Mouse (Mus musculus) forebrain, embryonic 14.5 days (tissue): Measurements from ENCODE around the gene Map2k2. TPM values are rescaled to one million over a fixed set of nuclear protein-coding genes. Genes with fewer than 3 reads are reported as not detected.

ENCODE experiments used
- ATAC-seq: fragments of 200-750 bp; cut with Nextera tagmentation; 2 replicates; pipeline ENCODE4 v1.8.0; 2017; ENCODE audit warnings: mild to moderate bottlenecking, moderate library complexity
- DNase-seq: peaks from one replicate; pipeline ENCODE4 v3.0.0-alpha.2; 2015; ENCODE audit warnings: low spot score
- H3K27ac ChIP-seq: fragments of 300-500 bp; sonication (generic); 2 replicates; pipeline ENCODE4 v1.5.1; 2014; ENCODE audit warnings: low read depth, mild to moderate bottlenecking, control low read depth, low read length, moderate library complexity
- H3K27me3 ChIP-seq: fragments of 300-500 bp; sonication (generic); replicated peaks from 2 replicates; pipeline ENCODE4 v1.6.1; 2014; ENCODE audit warnings: low read length, control low read depth, mixed read lengths; ENCODE audit not compliant: control insufficient read depth, insufficient read depth
- H3K36me3 ChIP-seq: fragments of 300-500 bp; sonication (generic); 2 replicates; pipeline ENCODE4 v1.6.1; 2014; ENCODE audit warnings: low read length, control low read depth; ENCODE audit not compliant: control insufficient read depth, insufficient read depth
- H3K4me1 ChIP-seq: fragments of 300-500 bp; sonication (generic); 2 replicates; pipeline ENCODE4 v1.6.1; 2014; ENCODE audit warnings: antibody characterized with exemption, low read length, control low read depth; ENCODE audit not compliant: control insufficient read depth, insufficient read depth
- H3K4me2 ChIP-seq: fragments of 300-500 bp; sonication (generic); 2 replicates; pipeline ENCODE4 v1.6.1; 2014; ENCODE audit warnings: mild to moderate bottlenecking, control low read depth, low read length
- H3K4me3 ChIP-seq: fragments of 300-500 bp; sonication (generic); 2 replicates; pipeline ENCODE4 v1.5.1; 2014; ENCODE audit warnings: low read depth, low read length, control low read depth
- H3K9ac ChIP-seq: fragments of 300-500 bp; sonication (generic); 2 replicates; pipeline ENCODE4 v1.6.1; 2014; ENCODE audit warnings: mild to moderate bottlenecking, low read length, control low read depth, moderate library complexity
- H3K9me3 ChIP-seq: fragments of 300-500 bp; sonication (generic); replicated peaks from 2 replicates; pipeline ENCODE4 v1.6.1; 2016; ENCODE audit warnings: low read length, control low read depth, mixed read lengths; ENCODE audit not compliant: control insufficient read depth
- WGBS: fragments of 180-500 bp; shearing (Covaris S2); extraction: QIAGEN DNeasy Blood & Tissue Kit; methylation state at CpG from one replicate; pipeline ENCODE4 v1.1.7; 2014; 5-methylcytosine and 5-hydroxymethylcytosine counted together
- polyA plus RNA-seq: library from polyadenylated mRNA; unstranded; fragments of >200 nt; fragmentation: Nextera tagmentation; extraction: Ambion mirVana; gene quantifications from 2 replicates; pipeline ENCODE4 v1.2.1, GENCODE M21; 2014

The Map2k2 gene
- polyA plus RNA-seq, 1 experiment from 2014 or later, result 180 TPM

- Histone ChIP-seq H3K9me3 (no peaks in the 10 kb centered on the region), H3K4me3 (no peak overlapping the region), H3K27me3 (no peaks in the 10 kb centered on the region), H3K27ac (no peak overlapping the region), H3K36me3 (no peaks in the 10 kb centered on the region), H3K4me2 (no peak overlapping the region), H3K4me1 (peaks cover 4% of the 10 kb centered on the region; the same call in 1 of the 2 replicates), H3K9ac (no peak overlapping the region)
- ATAC-seq (no peak), DNase-seq (no peak)
- WGBS, result 80% methylated on average over 7 of the region's 7 CpGs
These were observed 15.1 kb upstream of the Map2k2 start for GRCm38 (mm10) chr10:81090621-81091020.

GRCm38 (mm10) chr10:81092465-81093250 is 13.1 kb upstream of the Map2k2 start:
- Histone ChIP-seq H3K4me2 (no peak overlapping the region), H3K9ac (no peak overlapping the region; the same call in 1 of the 2 replicates), H3K27ac (no peak overlapping the region), H3K4me1 (peaks cover 4% of the 10 kb centered on the region; the same call in 1 of the 2 replicates), H3K9me3 (no peaks in the 10 kb centered on the region; the same call in 1 of the 2 replicates), H3K27me3 (no peaks in the 10 kb centered on the region), H3K4me3 (no peak overlapping the region), H3K36me3 (no peaks in the 10 kb centered on the region)
- DNase-seq (no peak), ATAC-seq (no peak)
- WGBS, result 66% methylated on average over 22 of the region's 22 CpGs

GRCm38 (mm10) chr10:81094931-81095678 is 10.6 kb upstream of the Map2k2 start:
- WGBS, result 60% methylated on average over 9 of the region's 9 CpGs
- Histone ChIP-seq H3K4me1 (no peaks in the 10 kb centered on the region), H3K27ac (no peak overlapping the region)

GRCm38 (mm10) chr10:81106113-81106721 is 502 bp downstream of the Map2k2 start:
- ATAC-seq (peak; percentile 90), DNase-seq (peak; percentile 82)
- Histone ChIP-seq H3K27me3 (no peaks in the 10 kb centered on the region), H3K9me3 (no peaks in the 10 kb centered on the region), H3K9ac (peak overlapping the region; percentile 84), H3K4me2 (peak overlapping the region; percentile 72), H3K4me3 (peak overlapping the region; percentile 76), H3K4me1 (peaks cover 19% of the 10 kb centered on the region), H3K27ac (peak overlapping the region; percentile 98), H3K36me3 (peaks cover 32% of the 10 kb centered on the region)
- 2% methylated on average over 35 of the region's 35 CpGs for WGBS

More at GRCm38 (mm10) chr10:81094931-81095678, 10.6 kb upstream of the Map2k2 start:
- H3K9me3 ChIP-seq, result no peaks in the 10 kb centered on the region; the same call in 1 of the 2 replicates
- no peaks in the 10 kb centered on the region for H3K27me3 ChIP-seq
- ATAC-seq (no peak), DNase-seq (no peak)
- H3K9ac ChIP-seq, result no peak overlapping the region
- no peak overlapping the region for H3K4me3 ChIP-seq
- no peak overlapping the region for H3K4me2 ChIP-seq
- no peaks in the 10 kb centered on the region for H3K36me3 ChIP-seq

- Histone ChIP-seq H3K27me3 (no peaks in the 10 kb centered on the region), H3K4me3 (no peak overlapping the region), H3K9me3 (no peaks in the 10 kb centered on the region), H3K36me3 (peaks cover 95% of the 10 kb centered on the region), H3K4me2 (no peak overlapping the region), H3K4me1 (no peaks in the 10 kb centered on the region), H3K9ac (no peak overlapping the region), H3K27ac (no peak overlapping the region)
- WGBS, result 91% methylated on average over 6 of the region's 6 CpGs
- no peak for DNase-seq
- no peak for ATAC-seq
These were observed 7.2 kb downstream of the Map2k2 start for GRCm38 (mm10) chr10:81112946-81113345.

GRCm38 (mm10) chr10:81119625-81120024 is 13.9 kb downstream of the Map2k2 start:
- peaks cover 93% of the 10 kb centered on the region for H3K36me3 ChIP-seq

GRCm38 (mm10) chr10:81120650-81121049 is 14.9 kb downstream of the Map2k2 start:
- no peaks in the 10 kb centered on the region for H3K4me1 ChIP-seq
- peaks cover 83% of the 10 kb centered on the region for H3K36me3 ChIP-seq
- no peak overlapping the region for H3K9ac ChIP-seq
- H3K4me2 ChIP-seq, result no peak overlapping the region
- no peak overlapping the region for H3K27ac ChIP-seq
- H3K9me3 ChIP-seq, result no peaks in the 10 kb centered on the region
- 84% methylated on average over 7 of the region's 7 CpGs for WGBS
- no peak overlapping the region for H3K4me3 ChIP-seq
- H3K27me3 ChIP-seq, result no peaks in the 10 kb centered on the region
- ATAC-seq (no peak), DNase-seq (no peak)

More at GRCm38 (mm10) chr10:81119625-81120024, 13.9 kb downstream of the Map2k2 start:
- no peaks in the 10 kb centered on the region for H3K9me3 ChIP-seq
- ATAC-seq (no peak), DNase-seq (no peak)
- WGBS, result 91% methylated on average over 10 of the region's 10 CpGs
- H3K27me3 ChIP-seq, result no peaks in the 10 kb centered on the region
- no peaks in the 10 kb centered on the region for H3K4me1 ChIP-seq
- H3K9ac ChIP-seq, result no peak overlapping the region
- no peak overlapping the region for H3K4me3 ChIP-seq
- H3K27ac ChIP-seq, result no peak overlapping the region
- no peak overlapping the region for H3K4me2 ChIP-seq

- ATAC-seq, result no peak
- Histone ChIP-seq H3K27ac (no peak overlapping the region), H3K36me3 (peaks cover 63% of the 10 kb centered on the region), H3K27me3 (no peaks in the 10 kb centered on the region), H3K4me1 (no peaks in the 10 kb centered on the region), H3K4me2 (no peak overlapping the region), H3K4me3 (no peak overlapping the region), H3K9me3 (no peaks in the 10 kb centered on the region), H3K9ac (no peak overlapping the region)
- WGBS, result 89% methylated on average over 2 of the region's 2 CpGs
- no peak for DNase-seq
These were observed 17.2 kb downstream of the Map2k2 start for GRCm38 (mm10) chr10:81122889-81123288.
